Mouse (Mus musculus) CH12.LX (cell line): ENCODE results near the gene Txndc2. TPM values are rescaled to one million over a fixed set of nuclear protein-coding genes. Genes with fewer than 3 reads are reported as not detected.
A peak's percentile ranks its signal among the peaks of the same experiment; 100 is the strongest.

Experiments used
- DNase-seq: peaks from one replicate; pipeline ENCODE4 v3.0.0-alpha.2; 2013; ENCODE audit errors: extremely low read depth
- H3K27ac ChIP-seq: 2 replicates; pipeline ENCODE4 v1.5.1; 2012; ENCODE audit warnings: low read depth, mild to moderate bottlenecking, control low read depth, moderate library complexity; ENCODE audit not compliant: insufficient read depth
- H3K27me3 ChIP-seq: replicated peaks from 2 replicates; pipeline ENCODE3; 2012; ENCODE audit warnings: inconsistent platforms
- H3K36me3 ChIP-seq, 2 experiments: replicated peaks in 1 of 2; 2 replicates each; pipeline versions ENCODE3 to v1.6.1; 2012; ENCODE audit warnings: inconsistent platforms in 1 of 2, low read length in 1 of 2, mild to moderate bottlenecking in 1 of 2, mixed read lengths in 1 of 2, moderate library complexity in 1 of 2; ENCODE audit not compliant: control insufficient read depth in 1 of 2, insufficient read depth in 1 of 2
- H3K4me1 ChIP-seq, 2 experiments: 2 replicates each; pipeline ENCODE4 v1.6.1; 2012; ENCODE audit warnings: inconsistent platforms in 1 of 2, moderate library complexity in 1 of 2; ENCODE audit not compliant: insufficient read depth in 2 of 2, control insufficient read depth in 1 of 2
- H3K4me2 ChIP-seq: 2 replicates; pipeline ENCODE4 v1.6.1; 2012; ENCODE audit warnings: low read depth, mild to moderate bottlenecking, control low read depth; ENCODE audit not compliant: poor library complexity, insufficient read depth, severe bottlenecking
- H3K4me3 ChIP-seq, 3 experiments: fragments of 150-350 bp in 1 of 3; sonication (generic) in 1 of 3; replicated peaks in 1 of 3; 2 replicates each; pipeline versions ENCODE3 to v1.5.1; 2011 to 2012; ENCODE audit warnings: low read depth in 2 of 3, low read length in 2 of 3, mild to moderate bottlenecking in 2 of 3, moderate library complexity in 2 of 3, control low read depth in 1 of 3, improper control_type of control experiment in 1 of 3, inconsistent platforms in 1 of 3, mixed read lengths in 1 of 3; ENCODE audit not compliant: poor library complexity in 1 of 3
- H3K79me2 ChIP-seq: replicated peaks from 2 replicates; pipeline ENCODE4 v1.6.1; 2012; ENCODE audit warnings: mild to moderate bottlenecking, moderate library complexity; ENCODE audit not compliant: control insufficient read depth, poor library complexity, insufficient read depth, severe bottlenecking; ENCODE audit errors: extremely low read depth
- H3K9ac ChIP-seq: 2 replicates; pipeline ENCODE4 v1.6.1; 2012; ENCODE audit warnings: low read depth, mild to moderate bottlenecking, control low read depth, moderate library complexity; ENCODE audit not compliant: insufficient read depth
- H3K9me3 ChIP-seq: replicated peaks from 2 replicates; pipeline ENCODE3; 2012; ENCODE audit warnings: low read length, inconsistent platforms, mixed read lengths
- BHLHE40 ChIP-seq: IDR thresholded peaks from 2 replicates; pipeline ENCODE4 v1.6.1; 2011; ENCODE audit warnings: mild to moderate bottlenecking, low read depth, low read length, improper control_type of control experiment
- CTCF ChIP-seq, 2 experiments: IDR thresholded peaks in 1 of 2; conservative IDR thresholded peaks in 1 of 2; 2 replicates each; pipeline ENCODE4 v1.5.1; 2011 to 2012; ENCODE audit warnings: low read depth in 2 of 2, low read length in 2 of 2, improper control_type of control experiment in 1 of 2, inconsistent platforms in 1 of 2, mild to moderate bottlenecking in 1 of 2, moderate library complexity in 1 of 2
- E2F4 ChIP-seq: IDR thresholded peaks from 2 replicates; pipeline ENCODE4 v1.6.1; 2011; ENCODE audit warnings: low read depth, low read length, improper control_type of control experiment; ENCODE audit not compliant: insufficient replicate concordance
- ELF1 ChIP-seq: IDR thresholded peaks from 2 replicates; pipeline ENCODE4 v1.6.1; 2014; ENCODE audit warnings: low read depth, mild to moderate bottlenecking, inconsistent platforms, low read length, improper control_type of control experiment
- ETS1 ChIP-seq: conservative IDR thresholded peaks from 2 replicates; pipeline ENCODE4 v1.6.1; 2012; ENCODE audit warnings: low read depth, mild to moderate bottlenecking, inconsistent platforms, low read length, improper control_type of control experiment, moderate library complexity
- GABPA ChIP-seq: IDR thresholded peaks from 2 replicates; pipeline ENCODE4 v1.6.1; 2012; ENCODE audit warnings: low read depth, low read length, improper control_type of control experiment, inconsistent platforms; ENCODE audit not compliant: insufficient replicate concordance
- HCFC1 ChIP-seq: IDR thresholded peaks from 2 replicates; pipeline ENCODE4 v1.6.1; 2012; ENCODE audit warnings: low read depth, mild to moderate bottlenecking, inconsistent platforms, low read length, improper control_type of control experiment
- IRF4 ChIP-seq: IDR thresholded peaks from 2 replicates; pipeline ENCODE4 v1.6.1; 2014; ENCODE audit warnings: low read depth, mild to moderate bottlenecking, inconsistent platforms, low read length, improper control_type of control experiment
- JUN ChIP-seq: IDR thresholded peaks from 2 replicates; pipeline ENCODE4 v1.6.1; 2011; ENCODE audit warnings: low read depth, mild to moderate bottlenecking, low read length, improper control_type of control experiment, moderate library complexity; ENCODE audit not compliant: insufficient read depth
- JUND ChIP-seq: conservative IDR thresholded peaks from 2 replicates; pipeline ENCODE4 v1.6.1; 2011; ENCODE audit warnings: low read depth, low read length, improper control_type of control experiment
- MAFK ChIP-seq: IDR thresholded peaks from 2 replicates; pipeline ENCODE4 v1.6.1; 2011; ENCODE audit warnings: low read length, improper control_type of control experiment; ENCODE audit not compliant: insufficient replicate concordance
- MYC ChIP-seq: IDR thresholded peaks from 2 replicates; pipeline ENCODE4 v1.6.1; 2011; ENCODE audit warnings: low read depth, mild to moderate bottlenecking, improper control_type of control experiment, low read length
- NELFE ChIP-seq: IDR thresholded peaks from 2 replicates; pipeline ENCODE4 v1.6.1; 2011; ENCODE audit warnings: low read depth, low read length, improper control_type of control experiment
- PAX5 ChIP-seq: IDR thresholded peaks from 2 replicates; pipeline ENCODE4 v1.6.1; 2012; ENCODE audit warnings: low read length, inconsistent platforms, mixed read lengths
- RAD21 ChIP-seq: IDR thresholded peaks from 2 replicates; pipeline ENCODE4 v1.6.1; 2011; ENCODE audit warnings: low read depth, mild to moderate bottlenecking, low read length, improper control_type of control experiment, moderate library complexity
- SIN3A ChIP-seq: IDR thresholded peaks from 2 replicates; pipeline ENCODE4 v1.6.1; 2012; ENCODE audit warnings: low read length, improper control_type of control experiment, inconsistent platforms
- TBP ChIP-seq: conservative IDR thresholded peaks from 2 replicates; pipeline ENCODE4 v1.6.1; 2011; ENCODE audit warnings: low read depth, low read length, improper control_type of control experiment
- TCF12 ChIP-seq: IDR thresholded peaks from 2 replicates; pipeline ENCODE4 v1.6.1; 2014; ENCODE audit warnings: low read depth, mild to moderate bottlenecking, inconsistent platforms, low read length, improper control_type of control experiment
- USF2 ChIP-seq: conservative IDR thresholded peaks from 2 replicates; pipeline ENCODE4 v1.6.1; 2011; ENCODE audit warnings: low read depth, low read length, improper control_type of control experiment
- ZMIZ1 ChIP-seq: IDR thresholded peaks from 2 replicates; pipeline ENCODE4 v1.6.1; 2012; ENCODE audit warnings: low read depth, mild to moderate bottlenecking, inconsistent platforms, low read length, improper control_type of control experiment
- dilution Hi-C: fragments of 300-500 bp; cut with MboI; formaldehyde crosslinking; loops from 2 replicates; pipeline ENCODE4 v1.14.3; 2020; ENCODE audit warnings: low sequenced_read_pairs; ENCODE audit not compliant: extremely low pct_unique_long_range_greater_than_20kb, extremely low pct_ligation_motif_present
- in situ Hi-C: fragments of 300-500 bp; cut with MboI; formaldehyde crosslinking; loops from 3 replicates; pipeline ENCODE4 v1.14.3; 2019; ENCODE audit warnings: low sequenced_read_pairs, low pct_ligation_motif_present, low pct_unique_long_range_greater_than_20kb, mixed read lengths
- polyA plus RNA-seq: library from polyadenylated mRNA; unstranded; fragments of >175 nt; gene quantifications from 2 replicates; pipeline ENCODE4 v1.2.1, GENCODE M21; 2012; ENCODE audit warnings: low read depth; ENCODE audit not compliant: insufficient read length
- total RNA-seq, 2 experiments: library from RNA; depleted of rRNA; stranded (reverse); fragments of 300-350 nt in 1 of 2; fragments of >200 nt in 1 of 2; gene quantifications; 2 replicates each; pipeline ENCODE4 v1.2.3; 2012 to 2014

The Txndc2 gene
- total and polyA plus RNA-seq, 3 experiments, result not detected

DNA sequence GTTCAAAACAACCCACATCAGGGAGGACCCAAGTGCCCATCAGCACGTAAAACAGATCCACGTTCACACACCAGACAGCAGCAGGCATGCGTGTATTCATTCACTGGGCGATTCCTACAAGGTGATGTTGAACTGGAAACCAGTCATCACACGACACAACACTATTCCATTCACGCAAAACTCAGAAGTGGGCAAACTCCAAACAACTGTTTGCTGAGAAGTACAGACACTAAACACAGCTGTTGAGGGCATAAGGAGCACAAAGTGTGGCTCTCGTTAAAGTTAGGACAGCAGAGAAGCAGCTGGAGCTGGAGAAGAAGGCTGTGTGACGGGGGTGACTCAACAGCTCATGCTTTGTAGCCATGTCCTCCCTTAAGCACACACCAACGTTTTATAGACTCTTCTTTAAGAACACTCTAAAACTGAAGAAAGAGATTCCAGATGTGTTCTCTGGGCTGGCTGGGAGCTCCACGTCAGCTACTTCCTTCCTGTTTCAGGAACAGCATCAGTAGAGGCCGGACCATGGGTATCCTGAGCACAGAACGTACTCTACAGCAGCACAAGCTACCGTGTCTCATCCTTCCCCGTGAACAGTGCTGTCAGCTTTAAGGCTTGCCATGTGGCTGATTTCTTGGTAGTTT, 38.0 kb upstream of the Txndc2 start:
- TF ChIP-seq IRF4, result no peak
- no peak for TF ChIP-seq BHLHE40
- no peak for TF ChIP-seq ELF1
- TF ChIP-seq MAFK, result no peak
- TF ChIP-seq TBP, result no peak
- dilution Hi-C loops (no loop called here), in situ Hi-C loops (no loop called here)
- H3K4me3 ChIP-seq, result no peak overlapping the region
- no peak for DNase-seq
- H3K4me1 ChIP-seq, result peaks cover 5 to 13% of the 10 kb centered on the region in 2 experiments; a peak in 3 of 4 replicates
- no peak overlapping the region for H3K4me2 ChIP-seq
- H3K27me3 ChIP-seq, result no peaks in the 10 kb centered on the region
- no peaks in the 10 kb centered on the region for H3K9me3 ChIP-seq
- H3K36me3 ChIP-seq, result no peaks in the 10 kb centered on the region
- no peak overlapping the region for H3K27ac ChIP-seq
- H3K9ac ChIP-seq, result no peak overlapping the region
- H3K79me2 ChIP-seq, result no peaks in the 10 kb centered on the region

- no peaks in the 10 kb centered on the region for H3K27me3 ChIP-seq
These were observed 35.8 kb upstream of the Txndc2 start for GRCm38 (mm10) chr17:65677742-65678141.

GRCm38 (mm10) chr17:65676536-65676935, 34.6 kb upstream of the Txndc2 start:
- no peak for DNase-seq
- H3K4me3 ChIP-seq, result no peak overlapping the region
- H3K27me3 ChIP-seq, result no peaks in the 10 kb centered on the region
- TF ChIP-seq IRF4 (no peak), TCF12 (no peak), JUN (no peak), NELFE (no peak), USF2 (no peak), MYC (no peak), SIN3A (no peak), MAFK (no peak), JUND (no peak)
- no peaks in the 10 kb centered on the region for H3K36me3 ChIP-seq
- in situ Hi-C loops, result no loop called here
- H3K4me2 ChIP-seq, result no peak overlapping the region
- dilution Hi-C loops, result no loop called here
- no peak overlapping the region for H3K9ac ChIP-seq
- H3K9me3 ChIP-seq, result no peaks in the 10 kb centered on the region
- no peak overlapping the region for H3K27ac ChIP-seq
- peaks cover 6 to 20% of the 10 kb centered on the region in 2 experiments; a peak in 3 of 4 replicates for H3K4me1 ChIP-seq
- H3K79me2 ChIP-seq, result no peaks in the 10 kb centered on the region

More at GRCm38 (mm10) chr17:65677742-65678141, 35.8 kb upstream of the Txndc2 start:
- H3K27ac ChIP-seq, result no peak overlapping the region
- H3K36me3 ChIP-seq, result no peaks in the 10 kb centered on the region
- H3K4me2 ChIP-seq, result no peak overlapping the region
- no peak for DNase-seq
- no peak overlapping the region for H3K4me3 ChIP-seq
- H3K79me2 ChIP-seq, result no peaks in the 10 kb centered on the region
- H3K4me1 ChIP-seq, result peaks cover 6 to 20% of the 10 kb centered on the region in 2 experiments; a peak in 3 of 4 replicates
- in situ Hi-C loops (no loop called here), dilution Hi-C loops (no loop called here)
- no peaks in the 10 kb centered on the region for H3K9me3 ChIP-seq
- TF ChIP-seq ZMIZ1 (no peak), PAX5 (no peak), CTCF (conservative IDR thresholded peaks at IDR 0.05 in 1 of 2, IDR thresholded peaks at IDR 0.05 in 1 of 2; ENCODE audit: low read depth in 2 of 2, low read length in 2 of 2) (peak; percentile 36 to 40; a peak in 3 of 4 replicates), NELFE (no peak), BHLHE40 (no peak), ETS1 (no peak), TBP (no peak), HCFC1 (no peak), RAD21 (peak; percentile 5), GABPA (no peak), E2F4 (no peak)
- no peak overlapping the region for H3K9ac ChIP-seq
